Mouse (Mus musculus): ENCODE results near the gene Tlr3.

- TF ChIP-seq POLR2A (IDR thresholded peaks at IDR 0.05; ENCODE audit: control insufficient read depth, extremely low read depth, insufficient read depth, low read length, poor library complexity) (no peak), CTCF (IDR thresholded peaks at IDR 0.05; ENCODE audit: borderline replicate concordance, control insufficient read depth, extremely low read depth, insufficient read depth, low read length, poor library complexity) (no peak)
Measured at GRCm38 (mm10) chr8:45374071-45374470, 36.8 kb downstream of the Tlr3 start.
